Mouse (Mus musculus): ENCODE data around the gene Zfp652.

DNA sequence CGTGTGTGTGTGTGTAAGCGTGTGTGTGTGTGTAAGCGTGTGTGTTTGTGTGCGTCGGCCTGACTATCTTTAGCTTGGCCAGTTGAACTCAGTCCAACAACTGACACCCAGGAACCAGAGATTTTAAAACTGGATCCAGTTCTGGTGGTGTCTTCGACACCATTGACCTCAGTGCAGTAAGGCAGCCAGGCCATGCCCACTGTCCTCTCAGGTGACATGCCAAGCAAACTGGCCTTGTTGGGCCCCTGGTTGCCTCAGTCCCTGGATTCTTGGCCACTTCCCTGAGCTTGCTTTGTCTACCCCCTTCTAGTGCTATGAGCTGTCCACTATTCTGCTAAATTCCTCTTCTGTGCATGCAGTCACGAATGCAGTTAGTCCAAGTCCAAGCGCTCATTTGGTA lies 148.9 kb downstream of the Zfp652 start:
- TF ChIP-seq CTCF (IDR thresholded peaks at IDR 0.05; ENCODE audit: borderline replicate concordance, insufficient read depth, low read depth, low read length), result no peak
- no peak for TF ChIP-seq POLR2A (IDR thresholded peaks at IDR 0.05; ENCODE audit: borderline replicate concordance, insufficient read depth, low read length)
